Mouse (Mus musculus) bone marrow macrophage, adult 2 months (primary cell): ENCODE results near the gene Crygc.

Source experiments
- CTCF ChIP-seq: IDR thresholded peaks from 2 replicates; pipeline ENCODE4 v1.5.1; 2012; ENCODE audit warnings: low read depth, mild to moderate bottlenecking, low read length, moderate library complexity
- POLR2A ChIP-seq: IDR thresholded peaks from 2 replicates; pipeline ENCODE4 v1.6.1; 2012; ENCODE audit warnings: mild to moderate bottlenecking, low read depth, low read length, borderline replicate concordance

DNA sequence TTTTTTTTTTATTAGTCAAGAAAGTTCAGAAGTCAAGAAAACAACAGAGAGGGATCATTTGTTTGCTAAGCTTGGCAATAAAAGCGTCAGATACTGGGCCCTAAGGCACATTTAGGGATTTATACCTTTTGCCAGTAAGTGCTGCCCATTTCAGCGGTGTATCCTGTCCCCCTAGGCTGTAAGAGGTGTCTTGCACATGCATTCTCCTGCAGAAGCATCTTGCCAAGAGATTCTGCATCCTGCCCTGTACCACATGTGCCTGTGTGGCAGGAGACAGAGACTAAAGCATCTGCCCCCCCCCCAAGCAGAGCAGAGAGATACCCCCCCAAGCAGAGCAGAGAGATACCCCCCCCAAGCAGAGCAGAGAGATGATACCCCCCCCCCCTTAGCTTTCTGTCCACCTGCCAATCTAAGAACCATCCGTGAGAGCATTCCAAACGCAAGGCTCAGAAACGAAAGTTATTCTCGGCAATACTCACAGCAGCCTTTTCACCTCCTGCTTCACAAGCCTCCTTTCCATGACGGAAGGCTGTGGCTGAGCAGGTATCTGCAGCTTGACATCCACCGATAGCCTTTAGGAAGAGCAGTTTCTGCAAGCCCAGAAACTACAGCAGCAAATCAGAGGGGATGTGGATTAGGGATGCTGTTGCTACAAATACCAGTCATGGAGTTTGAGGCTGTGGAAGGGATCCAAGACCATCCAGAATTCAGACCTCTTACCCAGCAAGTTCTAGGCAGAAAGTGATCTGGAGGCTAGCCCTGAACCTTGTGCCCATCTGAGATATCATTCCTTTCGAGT, 49.3 kb upstream of the Crygc start, which contains the start of gene D630023F18Rik:
- TF ChIP-seq CTCF (no peak), POLR2A (no peak)
